25 mouse cellular contexts compared by ENCODE assay signal in genomic region chr4:4833789-4834295, GRCm38 (mm10). TPM values are rescaled to one million over a fixed set of nuclear protein-coding genes. Genes with fewer than 3 reads are reported as not detected.
DNase-seq lines count a peak whose midpoint lies in the region; ATAC-seq lines count a peak whose summit lies in the region.
"Had no signal": no experiment of that assay in that cellular context is flagged by ENCODE, and none has a peak within 500 bp of the region (broad histone marks: within the 10 kb centered on the region; RNA-seq: fewer than 3 reads in every experiment).

No protein-coding gene starts in this region.

- no peak overlapping the region for H3K27ac ChIP-seq in embryonic facial prominence, embryonic 14.5 days (replicated peaks; ENCODE audit: low read depth, low read length)
- H3K27ac ChIP-seq in embryonic facial prominence, embryonic 10.5 days (replicated peaks), result no peak overlapping the region
- H3K27ac ChIP-seq in intestine, embryonic 15.5 days, result no peak overlapping the region
- H3K27ac ChIP-seq: embryonic facial prominence, embryonic 15.5 days; forebrain, embryonic 12.5 days; forebrain, embryonic 15.5 days; heart, adult 2 months; hindbrain, embryonic 12.5 days; hindbrain, embryonic 15.5 days had no signal

- no peaks in the 10 kb centered on the region for H3K27me3 ChIP-seq in embryonic facial prominence, embryonic 14.5 days (replicated peaks; ENCODE audit: control insufficient read depth, insufficient read depth, low read length)
- H3K27me3 ChIP-seq in embryonic facial prominence, embryonic 10.5 days (replicated peaks; ENCODE audit: low read depth, poor library complexity, severe bottlenecking), result no peaks in the 10 kb centered on the region
- no peaks in the 10 kb centered on the region for H3K27me3 ChIP-seq in intestine, embryonic 15.5 days (replicated peaks)
- H3K27me3 ChIP-seq: CH12.LX; embryonic facial prominence, embryonic 15.5 days; forebrain, embryonic 12.5 days; forebrain, embryonic 15.5 days; hindbrain, embryonic 12.5 days; hindbrain, embryonic 15.5 days; Patski had no signal

- no peaks in the 10 kb centered on the region for H3K36me3 ChIP-seq in embryonic facial prominence, embryonic 14.5 days (ENCODE audit: control insufficient read depth, insufficient read depth, low read length)
- no peaks in the 10 kb centered on the region for H3K36me3 ChIP-seq in embryonic facial prominence, embryonic 10.5 days (replicated peaks)
- H3K36me3 ChIP-seq in intestine, embryonic 15.5 days, result no peaks in the 10 kb centered on the region
- H3K36me3 ChIP-seq: embryonic facial prominence, embryonic 15.5 days; forebrain, embryonic 12.5 days; forebrain, embryonic 15.5 days; G1E; hindbrain, embryonic 12.5 days; hindbrain, embryonic 15.5 days had no signal

- no peak overlapping the region for H3K4me3 ChIP-seq in embryonic facial prominence, embryonic 14.5 days (ENCODE audit: low read depth, low read length)
- H3K4me3 ChIP-seq in embryonic facial prominence, embryonic 10.5 days, result no peak overlapping the region
- no peak overlapping the region for H3K4me3 ChIP-seq in intestine, embryonic 15.5 days (replicated peaks)
- H3K4me3 ChIP-seq: embryonic facial prominence, embryonic 15.5 days; forebrain, embryonic 12.5 days; forebrain, embryonic 15.5 days; heart, adult 2 months; hindbrain, embryonic 12.5 days; hindbrain, embryonic 15.5 days had no signal

- no peak overlapping the region for H3K4me2 ChIP-seq in embryonic facial prominence, embryonic 14.5 days (ENCODE audit: low read depth, low read length)
- no peak overlapping the region for H3K4me2 ChIP-seq in intestine, embryonic 15.5 days (replicated peaks)
- H3K4me2 ChIP-seq: embryonic facial prominence, embryonic 15.5 days; forebrain, embryonic 12.5 days; forebrain, embryonic 15.5 days; heart, embryonic 11.5 days; hindbrain, embryonic 12.5 days; hindbrain, embryonic 15.5 days had no signal

- no peaks in the 10 kb centered on the region for H3K9me3 ChIP-seq in embryonic facial prominence, embryonic 14.5 days (ENCODE audit: control insufficient read depth, low read length)
- H3K9me3 ChIP-seq in embryonic facial prominence, embryonic 10.5 days, result no peaks in the 10 kb centered on the region
- no peaks in the 10 kb centered on the region for H3K9me3 ChIP-seq in intestine, embryonic 15.5 days
- H3K9me3 ChIP-seq: embryonic facial prominence, embryonic 15.5 days; forebrain, embryonic 12.5 days; forebrain, embryonic 15.5 days; G1E; hindbrain, embryonic 12.5 days; hindbrain, embryonic 15.5 days had no signal

- no peak for ATAC-seq in embryonic facial prominence, embryonic 14.5 days (ENCODE audit: low read depth)
- peak; percentile 61; the same call in 1 of the 2 replicates for ATAC-seq in intestine, embryonic 15.5 days
- ATAC-seq: forebrain, embryonic 15.5 days; Patski had no signal

- no peak overlapping the region for H3K9ac ChIP-seq in embryonic facial prominence, embryonic 14.5 days (ENCODE audit: low read depth, low read length)
- H3K9ac ChIP-seq in intestine, embryonic 15.5 days, result no peak overlapping the region
- H3K9ac ChIP-seq: embryonic facial prominence, embryonic 15.5 days; forebrain, embryonic 12.5 days; forebrain, embryonic 15.5 days; hindbrain, embryonic 12.5 days; hindbrain, embryonic 15.5 days had no signal

- 66% methylated on average over 5 of the region's 5 CpGs for WGBS in embryonic facial prominence, embryonic 14.5 days
- WGBS in embryonic facial prominence, embryonic 10.5 days, result 80% methylated on average over 5 of the region's 5 CpGs
- 59% methylated on average over 5 of the region's 5 CpGs for WGBS in intestine, embryonic 15.5 days
- WGBS in large intestine, adult 2 months, result 35% methylated on average over 5 of the region's 5 CpGs

- H3K4me1 ChIP-seq in embryonic facial prominence, embryonic 14.5 days (ENCODE audit: control insufficient read depth, insufficient read depth, low read length), result no peaks in the 10 kb centered on the region
- H3K4me1 ChIP-seq in embryonic facial prominence, embryonic 10.5 days, result no peaks in the 10 kb centered on the region
- H3K4me1 ChIP-seq in intestine, embryonic 15.5 days (replicated peaks), result no peaks in the 10 kb centered on the region
- H3K4me1 ChIP-seq: embryonic facial prominence, embryonic 15.5 days; forebrain, embryonic 12.5 days; forebrain, embryonic 15.5 days; hindbrain, embryonic 12.5 days; hindbrain, embryonic 15.5 days had no signal

- peak; percentile 25 for DNase-seq in embryonic facial prominence, embryonic 14.5 days (ENCODE audit: low spot score)
- DNase-seq in embryonic facial prominence, embryonic 10.5 days (ENCODE audit: low spot score), result no peak
- peak; percentile 28 for DNase-seq in 3T3-L1 (ENCODE audit: low read depth, low spot score)
- DNase-seq in large intestine, adult 2 months (ENCODE audit: low read depth, low spot score), result peak; percentile 87
- DNase-seq in cerebellum, postnatal 4 days (ENCODE audit: low spot score in 2 of 2), result no peak
- no peak for DNase-seq in heart, adult 9 months (ENCODE audit: low spot score in 2 of 2)
- DNase-seq: adrenal gland, postnatal 10 days; adrenal gland, postnatal 36 days; B cell, adult 2 months; cerebellum, adult 18-20 months; cerebellum, adult 9-10 months; cerebellum, postnatal 25 days; embryo, embryonic 11 days; gastrocnemius, postnatal 25 days; heart, adult 2 months had no signal

RNA-seq across cellular contexts. Expression of gene Impad1, which starts 40.7 kb away (rescaled TPM):
- polyA plus RNA-seq in embryonic facial prominence, embryonic 14.5 days (2014; fragmentation: Nextera tagmentation; extraction: Ambion mirVana), result 51.1 and 53.5 TPM in 2 replicates
- 34.0 and 34.5 TPM in 2 replicates for polyA plus RNA-seq in embryonic facial prominence, embryonic 10.5 days (2016; fragmentation: Nextera tagmentation; extraction: Ambion mirVana)
- polyA plus RNA-seq in intestine, embryonic 15.5 days (2015; fragmentation: Nextera tagmentation; extraction: Ambion mirVana), result 37.2 and 41.5 TPM in 2 replicates
- polyA plus RNA-seq in large intestine, adult 2 months (2012; rRNA removed), result 8.1 and 9.0 TPM in 2 replicates

Comparison
In these comparisons a context has a peak if more than half of its experiments do, and no peak if none do; other contexts are left out.
1. DNase-seq: peak in embryonic facial prominence, embryonic 14.5 days (single experiment), 3T3-L1 (single experiment) and large intestine, adult 2 months (single experiment); none in embryonic facial prominence, embryonic 10.5 days (single experiment), cerebellum, postnatal 4 days (0 of 2) and heart, adult 9 months (0 of 2).